8 mouse cellular contexts compared by ENCODE assay signal in genomic region chr2:92934312-92934982, GRCm38 (mm10). TPM values are rescaled to one million over a fixed set of nuclear protein-coding genes. Genes with fewer than 3 reads are reported as not detected.
A peak's percentile ranks its signal among the peaks of the same experiment; 100 is the strongest.
DNase-seq lines count a peak whose midpoint lies in the region; ATAC-seq lines count a peak whose summit lies in the region.

No protein-coding gene starts in this region.

- H3K9ac ChIP-seq in embryonic facial prominence, embryonic 14.5 days (ENCODE audit: low read depth, low read length), result no peak overlapping the region
- no peak overlapping the region; the same call in 1 of the 2 replicates for H3K9ac ChIP-seq in midbrain, embryonic 15.5 days

- WGBS in embryonic facial prominence, embryonic 14.5 days, result 20% methylated on average over 10 of the region's 10 CpGs
- WGBS in midbrain, embryonic 15.5 days, result 15% methylated on average over 10 of the region's 10 CpGs

- no peak for ATAC-seq in cerebellum, adult (ENCODE audit: insufficient number of reproducible peaks, low FRiP score, low TSS enrichment)
- no peak for ATAC-seq in embryonic facial prominence, embryonic 14.5 days (ENCODE audit: low read depth)
- peak; percentile 50; the same call in 1 of the 2 replicates for ATAC-seq in midbrain, embryonic 15.5 days (replicated peaks)

- H3K9me3 ChIP-seq in embryonic facial prominence, embryonic 14.5 days (ENCODE audit: control insufficient read depth, low read length), result no peaks in the 10 kb centered on the region
- H3K9me3 ChIP-seq in midbrain, embryonic 15.5 days, result no peaks in the 10 kb centered on the region

- no peaks in the 10 kb centered on the region for H3K27me3 ChIP-seq in embryonic facial prominence, embryonic 14.5 days (replicated peaks; ENCODE audit: control insufficient read depth, insufficient read depth, low read length)
- H3K27me3 ChIP-seq in midbrain, embryonic 15.5 days (replicated peaks), result no peaks in the 10 kb centered on the region

- no peak overlapping the region for H3K4me3 ChIP-seq in embryonic facial prominence, embryonic 14.5 days (ENCODE audit: low read depth, low read length)
- no peak overlapping the region for H3K4me3 ChIP-seq in midbrain, embryonic 15.5 days

- DNase-seq in cerebellum, adult 11 months, result peak; percentile 48
- DNase-seq in embryonic facial prominence, embryonic 14.5 days (ENCODE audit: low spot score), result peak; percentile 29
- peak; percentile 72 to 75 for DNase-seq in layer of hippocampus, adult 8-10 months (ENCODE audit: low spot score in 2 of 2)
- no peak for DNase-seq in adrenal gland, adult 8-10 months
- no peak for DNase-seq in adrenal gland, postnatal 36 days
- no peak for DNase-seq in heart, adult 18-20 months

- no peak overlapping the region for H3K4me2 ChIP-seq in embryonic facial prominence, embryonic 14.5 days (ENCODE audit: low read depth, low read length)
- H3K4me2 ChIP-seq in midbrain, embryonic 15.5 days, result no peak overlapping the region

- no peaks in the 10 kb centered on the region for H3K36me3 ChIP-seq in embryonic facial prominence, embryonic 14.5 days (ENCODE audit: control insufficient read depth, insufficient read depth, low read length)
- no peaks in the 10 kb centered on the region for H3K36me3 ChIP-seq in midbrain, embryonic 15.5 days (replicated peaks)

- H3K4me1 ChIP-seq in embryonic facial prominence, embryonic 14.5 days (ENCODE audit: control insufficient read depth, insufficient read depth, low read length), result peaks cover 6% of the 10 kb centered on the region
- peaks cover 12% of the 10 kb centered on the region for H3K4me1 ChIP-seq in midbrain, embryonic 15.5 days

- H3K27ac ChIP-seq in embryonic facial prominence, embryonic 14.5 days (replicated peaks; ENCODE audit: low read depth, low read length), result no peak overlapping the region
- peak overlapping the region; percentile 56 for H3K27ac ChIP-seq in midbrain, embryonic 15.5 days

RNA-seq across cellular contexts. Expression of gene Syt13, which starts 19.5 kb away (rescaled TPM):
- polyA plus RNA-seq in embryonic facial prominence, embryonic 14.5 days (2014; fragmentation: Nextera tagmentation; extraction: Ambion mirVana), result 8.7 and 11.6 TPM in 2 replicates
- 100 to 1,000 TPM; 125 to 148 (median 136) TPM for total RNA-seq in layer of hippocampus, adult 8-10 months (2022)
- polyA plus RNA-seq in midbrain, embryonic 15.5 days (2015; fragmentation: Nextera tagmentation; extraction: Ambion mirVana), result 85.8 and 88.7 TPM in 2 replicates
- 1 to 10 TPM; 1.5 to 3.7 (median 2.8) TPM for total RNA-seq in adrenal gland, adult 8-10 months (2022)
- total RNA-seq in adrenal gland, postnatal 36 days (2021), result 1 to 10 TPM; 1.1 to 2.0 TPM
- under 1 TPM; 0.32 to 0.75 TPM for total RNA-seq in heart, adult 18-20 months (2021)

Comparison
In these comparisons a context has a peak if more than half of its experiments do, and no peak if none do; other contexts are left out.
1. DNase-seq: peak in cerebellum, adult 11 months (single experiment), embryonic facial prominence, embryonic 14.5 days (single experiment) and layer of hippocampus, adult 8-10 months (2 of 2); none in adrenal gland, adult 8-10 months (single experiment), adrenal gland, postnatal 36 days (0 of 2) and heart, adult 18-20 months (0 of 2).
2. RNA of gene Syt13, which starts 19.5 kb away (total RNA-seq): 125 to 148 TPM in layer of hippocampus, adult 8-10 months; 1.5 to 3.7 TPM in adrenal gland, adult 8-10 months, 1.1 to 2.0 TPM in adrenal gland, postnatal 36 days and 0.32 to 0.75 TPM in heart, adult 18-20 months; every median in the first group is over 10 times any median in the second.